Mouse (Mus musculus) heart, adult 2 months (tissue): ENCODE data around the gene Fam222b.

Experiments
- CTCF ChIP-seq: fragments of 200-600 bp; IDR thresholded peaks from 2 replicates; pipeline ENCODE4 v1.8.1; 2022; ENCODE audit warnings: antibody characterized with exemption, mild to moderate bottlenecking, moderate library complexity
- EP300 ChIP-seq: fragments of 200-500 bp; IDR thresholded peaks from 2 replicates; pipeline ENCODE4 v1.6.1; 2011; ENCODE audit warnings: low read depth, low read length, control low read depth; ENCODE audit not compliant: insufficient read depth
- POLR2A ChIP-seq: fragments of 200-500 bp; IDR thresholded peaks from 2 replicates; pipeline ENCODE4 v1.6.1; 2011; ENCODE audit warnings: mild to moderate bottlenecking, low read depth, low read length, control low read depth; ENCODE audit not compliant: insufficient read depth

DNA sequence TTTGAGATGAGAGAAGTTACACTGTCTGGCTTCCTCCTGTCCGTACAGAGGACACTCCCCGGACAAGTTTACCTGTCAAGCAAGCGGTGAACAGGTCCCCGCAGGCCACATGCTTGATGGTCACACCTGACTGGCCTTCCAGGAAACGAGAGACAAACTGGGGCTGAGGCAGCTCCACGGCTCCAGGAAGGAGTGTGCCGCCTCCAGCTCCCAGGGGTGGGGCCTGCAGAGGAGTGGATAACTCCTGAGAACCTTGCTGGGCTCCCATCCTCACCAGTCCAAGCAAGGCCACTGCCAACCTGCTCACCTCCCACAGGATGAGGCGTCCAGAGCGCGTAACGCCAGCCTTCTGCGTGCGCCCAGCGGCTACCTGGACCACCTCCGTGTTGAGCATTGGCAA lies 75.8 kb downstream of the Fam222b start:
- TF ChIP-seq CTCF (no peak), EP300 (no peak), POLR2A (no peak)
